Mouse (Mus musculus) lung, adult 2 months (tissue): ENCODE measurements around the gene Lhpp. TPM values are rescaled to one million over a fixed set of nuclear protein-coding genes. Genes with fewer than 3 reads are reported as not detected.
A peak's percentile ranks its signal among the peaks of the same experiment; 100 is the strongest.

Source experiments
- DNase-seq: peaks from one replicate; pipeline ENCODE4 v3.0.0; 2022
- H3K4me1 ChIP-seq: fragments of 200-500 bp; 2 replicates; pipeline ENCODE4 v1.6.1; 2011; ENCODE audit warnings: low read length; ENCODE audit not compliant: control insufficient read depth, insufficient read depth
- H3K4me3 ChIP-seq: fragments of 200-500 bp; replicated peaks from 2 replicates; pipeline ENCODE3; 2011; ENCODE audit warnings: low read depth, mild to moderate bottlenecking, control low read depth, low read length; ENCODE audit errors: extremely low read depth
- CTCF ChIP-seq: fragments of 200-500 bp; IDR thresholded peaks from 2 replicates; pipeline ENCODE4 v1.5.1; 2011; ENCODE audit warnings: mild to moderate bottlenecking, low read length, control low read depth; ENCODE audit not compliant: insufficient read depth
- POLR2A ChIP-seq: fragments of 200-500 bp; IDR thresholded peaks from 2 replicates; pipeline ENCODE4 v1.6.1; 2011; ENCODE audit warnings: low read depth, mild to moderate bottlenecking, control low read depth, low read length, borderline replicate concordance; ENCODE audit errors: extremely low read depth
- WGBS: fragments of 180-500 bp; shearing (Covaris S2); methylation state at CpG from one replicate; pipeline ENCODE4 v1.1.7; 2018; 5-methylcytosine and 5-hydroxymethylcytosine counted together
- polyA plus RNA-seq: library from polyadenylated mRNA; depleted of rRNA; stranded (reverse); fragments of >200 nt; gene quantifications from 2 replicates; pipeline ENCODE4 v1.2.3, GENCODE M21; 2012

Lhpp gene
- polyA plus RNA-seq, 1 experiment = 17.1 TPM

GRCm38 (mm10) chr7:132730510-132730909 lies 120.1 kb downstream of the Lhpp start:
- TF ChIP-seq POLR2A (no peak), CTCF (no peak)
- DNase-seq = no peak
- Histone ChIP-seq H3K4me3 (no peak overlapping the region), H3K4me1 (peaks cover 10% of the 10 kb centered on the region)
- 76% methylated on average over 7 of the region's 7 CpGs for WGBS

- H3K4me1 ChIP-seq = peaks cover 20% of the 10 kb centered on the region
- TF ChIP-seq POLR2A (no peak), CTCF (no peak)
- no peak for DNase-seq
Measured at GRCm38 (mm10) chr7:132731558-132731957, 121.1 kb downstream of the Lhpp start.

GRCm38 (mm10) chr7:132732136-132732789 lies 121.8 kb downstream of the Lhpp start:
- no peak for TF ChIP-seq POLR2A
- no peak for TF ChIP-seq CTCF
- H3K4me1 ChIP-seq = peaks cover 22% of the 10 kb centered on the region
- H3K4me3 ChIP-seq = no peak overlapping the region
- WGBS = 78% methylated on average over 6 of the region's 6 CpGs
- DNase-seq = no peak

More at GRCm38 (mm10) chr7:132731558-132731957, 121.1 kb downstream of the Lhpp start:
- WGBS = 73% methylated on average over 6 of the region's 6 CpGs
- H3K4me3 ChIP-seq = no peak overlapping the region

GRCm38 (mm10) chr7:132733521-132733920 lies 123.1 kb downstream of the Lhpp start:
- WGBS = 78% methylated on average over 6 of the region's 6 CpGs
- peaks cover 22% of the 10 kb centered on the region for H3K4me1 ChIP-seq
- no peak for DNase-seq
- TF ChIP-seq POLR2A (no peak), CTCF (no peak)
- H3K4me3 ChIP-seq = no peak overlapping the region

GRCm38 (mm10) chr7:132734222-132734621 lies 123.8 kb downstream of the Lhpp start:
- no peak for DNase-seq
- TF ChIP-seq CTCF (no peak), POLR2A (no peak)
- H3K4me1 ChIP-seq = peaks cover 22% of the 10 kb centered on the region
- 79% methylated on average over 9 of the region's 9 CpGs for WGBS
- no peak overlapping the region for H3K4me3 ChIP-seq

GRCm38 (mm10) chr7:132735145-132735544 lies 124.7 kb downstream of the Lhpp start:
- WGBS = 15% methylated on average over 5 of the region's 5 CpGs
- Histone ChIP-seq H3K4me3 (no peak overlapping the region), H3K4me1 (peaks cover 17% of the 10 kb centered on the region)
- peak; percentile 59 for DNase-seq
- TF ChIP-seq POLR2A (no peak), CTCF (peak; percentile 70)

- 48% methylated on average over 17 of the region's 17 CpGs for WGBS
- Histone ChIP-seq H3K4me1 (peaks cover 16% of the 10 kb centered on the region), H3K4me3 (no peak overlapping the region)
- TF ChIP-seq CTCF (no peak), POLR2A (0 out of 2 replicates have a peak, but pooled peaks have one; percentile 10)
- peak; percentile 66 for DNase-seq
Measured at GRCm38 (mm10) chr7:132736099-132736862, 125.8 kb downstream of the Lhpp start.

GRCm38 (mm10) chr7:132738844-132739243 lies 128.4 kb downstream of the Lhpp start:
- H3K4me3 ChIP-seq = no peak overlapping the region

GRCm38 (mm10) chr7:132739829-132740228 lies 129.4 kb downstream of the Lhpp start:
- 76% methylated on average over 6 of the region's 6 CpGs for WGBS
- no peak for TF ChIP-seq CTCF
- no peak for TF ChIP-seq POLR2A
- no peak for DNase-seq
- Histone ChIP-seq H3K4me3 (no peak overlapping the region), H3K4me1 (peaks cover 15% of the 10 kb centered on the region)

More at GRCm38 (mm10) chr7:132738844-132739243, 128.4 kb downstream of the Lhpp start:
- DNase-seq = no peak
- peaks cover 15% of the 10 kb centered on the region for H3K4me1 ChIP-seq
- TF ChIP-seq POLR2A (no peak), CTCF (no peak)
- WGBS = 82% methylated on average over 6 of the region's 6 CpGs
